Mouse (Mus musculus): ENCODE results near the gene Htra1.

Gene Htra1

GRCm38 (mm10) chr7:130967901-130968300 lies 32.0 kb downstream of the Htra1 start:
- DNase-seq: no peak

- DNase-seq: no peak
Measured at GRCm38 (mm10) chr7:130968537-130968936, 32.6 kb downstream of the Htra1 start.

GRCm38 (mm10) chr7:130969076-130969475 lies 33.2 kb downstream of the Htra1 start:
- no peak for DNase-seq

DNA sequence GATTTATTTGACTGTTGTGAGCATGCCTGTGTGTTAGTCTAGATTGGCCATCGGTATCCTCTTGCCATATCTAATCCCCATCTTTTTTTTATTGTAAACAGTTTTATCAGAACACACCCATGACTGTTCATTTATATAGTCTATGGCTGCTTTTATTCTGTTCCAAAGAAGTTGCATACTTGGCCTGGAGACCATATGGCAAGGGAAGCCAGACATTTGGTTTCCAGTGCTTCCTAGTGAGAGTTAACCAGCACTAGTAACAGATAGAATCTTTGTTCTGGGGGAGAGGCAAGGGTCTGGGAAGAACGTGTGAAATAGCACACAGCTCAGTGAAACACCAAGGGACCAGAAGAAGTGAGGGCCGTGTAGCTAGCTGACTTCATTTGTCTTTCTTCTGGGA lies 33.6 kb downstream of the Htra1 start:
- no peak for DNase-seq

- no peak for DNase-seq
Measured at GRCm38 (mm10) chr7:130972767-130973166, 36.9 kb downstream of the Htra1 start.

DNA sequence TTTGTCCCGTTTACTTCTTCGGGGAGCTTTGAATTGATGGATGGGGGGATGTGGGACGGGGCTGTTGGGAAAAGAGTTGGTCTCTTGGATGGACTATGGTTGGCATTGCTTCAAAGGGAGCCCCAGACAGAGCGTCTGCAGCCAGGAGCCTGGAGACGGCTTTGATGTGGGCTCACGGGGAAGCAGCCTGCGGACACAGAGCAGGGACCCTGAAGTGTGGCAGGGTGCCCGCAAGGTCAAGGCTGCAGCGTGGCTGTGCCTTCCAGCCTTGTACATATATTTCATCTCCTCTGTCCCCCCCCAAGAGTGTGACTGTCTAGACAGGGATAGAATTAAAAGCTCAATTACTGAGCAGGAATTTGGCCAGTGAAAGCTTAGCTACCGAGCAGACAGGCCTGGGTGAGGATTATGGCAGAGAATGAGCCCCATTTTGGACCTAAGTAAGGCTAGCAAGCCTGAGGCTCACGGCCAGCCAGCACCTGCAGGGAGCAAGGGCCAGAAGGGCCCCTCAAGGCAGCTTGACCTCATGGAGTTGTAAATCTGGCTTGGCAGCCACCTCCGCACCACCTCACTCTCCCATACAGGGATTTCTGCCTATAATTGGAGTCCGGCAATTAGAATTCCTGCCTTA lies 40.5 kb downstream of the Htra1 start:
- no peak for DNase-seq

DNA sequence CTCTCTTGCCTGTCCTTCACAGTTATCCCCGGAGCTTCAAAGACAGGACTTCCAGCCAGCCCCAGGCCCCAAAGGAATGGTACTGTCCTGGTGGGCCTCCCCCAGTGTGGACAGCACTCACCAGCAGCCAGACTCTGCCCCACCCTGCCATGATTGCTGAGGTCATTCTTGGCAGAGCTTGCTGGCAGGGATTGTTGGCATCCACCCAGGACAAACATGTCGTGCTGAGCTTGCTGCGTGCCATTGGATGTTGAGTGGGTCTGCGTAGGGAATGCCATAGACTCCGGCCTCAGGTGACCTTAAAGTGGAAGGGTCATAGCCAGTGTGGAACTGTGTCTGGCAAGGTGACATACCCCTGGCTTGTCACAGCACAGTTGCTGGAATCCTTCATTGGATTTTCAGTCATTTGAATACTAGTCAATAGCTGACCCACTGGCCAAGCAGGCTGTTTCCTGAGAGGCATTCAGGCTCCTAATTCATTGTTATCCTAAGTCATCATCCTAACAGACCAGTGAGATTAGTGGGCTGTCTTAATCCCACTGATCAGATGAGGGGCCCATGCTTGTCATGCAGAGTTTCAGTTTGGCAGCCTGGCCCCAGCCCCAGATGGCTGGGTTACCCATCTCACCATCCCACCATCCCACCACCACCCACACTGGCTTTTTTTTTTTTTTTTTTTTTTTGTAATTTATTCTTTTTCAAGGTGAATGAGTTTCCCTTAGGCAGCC lies 42.0 kb downstream of the Htra1 start:
- DNase-seq: peak; percentile 94 to 96

DNA sequence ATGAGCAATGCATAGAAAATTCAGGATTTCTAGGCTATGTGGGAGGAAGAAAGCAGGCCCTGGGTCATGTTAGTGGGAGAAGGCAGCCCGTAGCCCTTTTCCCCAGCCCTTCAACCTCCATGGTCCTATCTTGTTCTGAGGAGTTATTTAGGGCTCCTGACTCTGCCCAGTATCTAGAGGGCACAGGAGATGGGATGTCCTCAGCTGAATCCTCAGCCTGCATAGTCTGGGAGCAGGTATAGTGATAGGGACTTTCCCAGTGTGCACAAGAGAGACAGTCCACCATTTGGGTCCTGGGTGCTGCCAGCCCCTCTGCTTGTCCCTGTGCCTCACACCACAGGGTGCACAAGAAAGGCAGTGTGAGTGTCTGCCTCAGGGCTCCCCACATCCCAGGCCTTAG lies 42.6 kb downstream of the Htra1 start:
- DNase-seq: no peak

GRCm38 (mm10) chr7:130980130-130980529 lies 44.2 kb downstream of the Htra1 start:
- no peak for DNase-seq

- peak; percentile 86 to 92 for DNase-seq
Measured at GRCm38 (mm10) chr7:130982371-130982770, 46.5 kb downstream of the Htra1 start.

DNA sequence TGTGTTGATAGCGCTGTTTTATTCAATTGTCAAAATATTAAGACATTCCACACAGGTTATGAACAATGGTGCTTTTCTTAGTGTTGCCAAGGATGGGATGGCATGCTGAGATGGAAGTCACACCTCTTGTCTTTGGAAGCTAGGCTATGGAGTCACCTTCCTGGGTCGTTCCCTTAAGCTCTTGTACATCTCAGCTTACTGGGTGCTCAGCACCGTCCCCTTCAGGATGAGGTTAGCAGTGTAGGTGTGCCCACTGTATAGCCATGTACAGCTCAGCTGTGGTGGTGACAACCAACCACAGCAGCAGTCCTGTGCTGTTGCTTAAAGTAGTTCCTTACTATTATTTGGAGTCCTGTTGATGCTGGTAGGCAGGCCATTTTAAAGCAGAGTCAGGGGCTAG lies 47.0 kb downstream of the Htra1 start:
- no peak for DNase-seq

GRCm38 (mm10) chr7:130984294-130984693 lies 48.4 kb downstream of the Htra1 start:
- no peak for DNase-seq

- DNase-seq: no peak
Measured at GRCm38 (mm10) chr7:130985193-130985592, 49.3 kb downstream of the Htra1 start.

DNA sequence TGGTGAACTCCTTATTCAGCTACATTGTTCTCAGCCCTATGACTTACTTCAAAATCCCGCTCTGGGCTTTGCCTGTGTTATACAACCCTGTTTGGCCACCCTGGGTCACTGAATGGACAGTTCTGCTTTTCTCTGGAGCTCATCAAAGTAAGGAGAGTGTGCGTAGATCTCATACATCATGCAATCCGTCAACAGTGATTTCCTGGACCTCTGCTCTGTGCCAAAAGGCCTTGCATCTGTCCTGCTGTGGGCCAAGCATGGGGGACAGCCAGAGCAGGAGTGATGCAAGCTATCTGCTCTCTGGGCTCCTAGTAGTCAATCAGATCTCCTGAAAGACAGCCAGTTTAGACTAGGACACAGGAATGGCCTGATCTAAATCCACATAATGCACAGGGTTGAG lies 49.8 kb downstream of the Htra1 start:
- no peak for DNase-seq

- DNase-seq: no peak
Measured at GRCm38 (mm10) chr7:130988146-130988545, 52.2 kb downstream of the Htra1 start.

DNA sequence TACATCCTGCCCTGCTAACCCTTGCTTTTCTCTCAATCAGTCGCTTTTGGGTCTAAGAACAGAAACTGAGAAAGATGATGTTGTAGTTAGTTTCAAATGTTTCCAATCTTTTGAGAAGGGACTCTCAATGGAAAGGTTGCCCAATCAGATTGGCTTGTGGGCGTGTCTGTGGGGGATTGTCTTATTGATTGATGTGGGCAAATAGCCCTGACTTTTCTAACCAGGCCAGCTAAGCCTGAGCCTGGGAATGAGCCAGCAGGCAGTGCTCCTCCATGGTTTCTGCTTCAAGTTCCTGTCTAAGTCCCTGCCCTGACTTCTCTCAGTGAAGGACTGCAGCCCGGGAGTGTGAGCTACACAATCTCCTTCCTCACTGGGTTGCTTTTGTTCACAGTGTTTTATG lies 53.5 kb downstream of the Htra1 start:
- DNase-seq: no peak

GRCm38 (mm10) chr7:130991174-130991789 lies 55.4 kb downstream of the Htra1 start:
- DNase-seq: no peak

DNA sequence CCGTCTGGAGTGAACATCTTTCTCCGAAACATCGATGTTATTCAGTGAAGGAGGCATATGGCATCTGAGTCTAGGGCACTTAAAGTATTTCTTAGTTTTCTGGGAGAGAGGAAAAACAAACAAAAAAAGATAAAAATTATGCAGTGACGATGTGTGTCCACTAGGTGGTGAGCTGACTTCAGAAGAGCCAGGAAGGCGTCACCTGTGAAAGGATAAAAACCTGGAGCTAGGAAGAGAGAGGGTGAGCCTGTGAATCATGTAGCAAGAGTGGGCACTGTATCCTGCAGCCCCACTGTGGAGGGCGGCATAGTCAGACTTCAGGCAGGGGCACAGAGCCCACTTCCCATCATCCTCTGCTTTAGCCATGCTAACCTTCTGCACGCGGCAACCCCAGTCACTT lies 58.0 kb downstream of the Htra1 start:
- DNase-seq: no peak

GRCm38 (mm10) chr7:131001976-131002726 lies 66.2 kb downstream of the Htra1 start:
- DNase-seq: no peak

DNA sequence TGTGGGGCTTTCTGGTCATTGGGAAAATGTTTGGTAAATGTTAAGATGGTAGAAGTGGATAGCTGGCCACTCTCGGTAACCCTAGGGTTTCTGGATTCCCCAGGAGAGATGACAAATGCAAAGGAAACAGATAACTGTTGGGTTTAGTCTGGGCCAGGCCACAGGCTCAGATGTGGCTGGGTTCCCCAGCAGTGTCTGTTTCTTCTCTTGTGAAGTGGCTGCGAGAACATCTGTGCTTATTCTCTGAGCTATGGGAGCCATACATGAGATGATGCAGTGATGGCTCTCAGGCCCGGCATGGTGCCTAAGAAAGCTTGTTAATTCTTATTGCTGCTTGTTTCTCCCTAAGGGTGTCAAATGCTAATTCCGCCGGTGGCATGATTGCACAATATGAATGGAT lies 68.2 kb downstream of the Htra1 start:
- no peak for DNase-seq

DNA sequence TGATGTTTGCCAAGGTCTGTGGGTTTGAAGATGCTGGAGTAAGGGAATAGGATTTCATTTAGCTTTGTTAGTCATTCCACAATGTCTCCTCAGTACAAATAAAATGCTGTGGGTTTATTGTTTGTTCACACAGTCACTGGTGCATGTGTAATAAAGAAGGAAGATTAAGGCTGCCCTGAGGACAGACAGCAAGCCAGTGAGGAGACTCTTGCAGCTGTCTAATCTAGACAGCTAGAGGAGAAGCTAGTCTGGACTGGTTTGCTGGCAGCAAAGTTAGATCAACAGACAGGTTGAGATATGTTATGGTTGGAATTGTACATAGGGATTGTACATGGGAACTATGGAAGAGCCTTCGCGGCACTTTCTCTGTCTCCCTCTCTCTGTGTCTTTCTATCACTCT lies 71.3 kb downstream of the Htra1 start:
- no peak for DNase-seq

DNA sequence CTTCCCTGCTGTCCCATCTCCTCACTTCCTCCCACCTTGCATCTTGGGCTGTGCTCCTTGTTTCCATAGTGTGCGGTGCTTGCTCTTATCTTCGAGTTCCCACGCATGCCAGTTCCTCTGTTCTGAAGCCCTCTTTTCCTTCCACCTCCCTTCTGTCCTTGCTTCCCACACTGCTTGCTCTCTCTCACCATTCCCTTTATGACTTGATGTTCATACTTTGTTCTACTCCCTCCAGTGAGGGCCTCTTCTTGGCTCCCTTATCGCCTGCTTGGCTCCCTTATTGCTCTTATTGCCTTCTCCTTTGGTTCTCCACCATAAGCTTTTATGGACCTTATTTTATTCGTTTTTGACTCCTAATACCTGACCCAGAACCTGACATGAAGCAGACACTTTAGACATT lies 73.3 kb downstream of the Htra1 start:
- DNase-seq: no peak

GRCm38 (mm10) chr7:131011901-131012300 lies 76.0 kb downstream of the Htra1 start:
- DNase-seq: peak; percentile 56 to 75

- DNase-seq: no peak
Measured at GRCm38 (mm10) chr7:131019181-131019580, 83.3 kb downstream of the Htra1 start.

All from lung, adult 18-20 months (tissue).